Mouse (Mus musculus) kidney, embryonic 14.5 days (tissue): ENCODE results near the gene Wars. TPM values are rescaled to one million over a fixed set of nuclear protein-coding genes. Genes with fewer than 3 reads are reported as not detected.

Experiments used
- ATAC-seq: fragments of 200-750 bp; cut with Nextera tagmentation; 2 replicates; pipeline ENCODE4 v1.8.0; 2017; ENCODE audit warnings: moderate number of reproducible peaks, mild to moderate bottlenecking, moderate TSS enrichment, moderate library complexity; ENCODE audit not compliant: low FRiP score, low TSS enrichment
- H3K27ac ChIP-seq: fragments of 300-500 bp; sonication (generic); 2 replicates; pipeline ENCODE4 v1.5.1; 2014; ENCODE audit warnings: low read depth, mild to moderate bottlenecking, low read length, moderate library complexity, mixed read lengths
- H3K27me3 ChIP-seq: fragments of 300-500 bp; sonication (generic); 2 replicates; pipeline ENCODE4 v1.6.1; 2014; ENCODE audit warnings: mild to moderate bottlenecking, low read length; ENCODE audit not compliant: control insufficient read depth, insufficient read depth
- H3K36me3 ChIP-seq: fragments of 300-500 bp; sonication (generic); 2 replicates; pipeline ENCODE4 v1.6.1; 2014; ENCODE audit warnings: low read length, mixed read lengths; ENCODE audit not compliant: control insufficient read depth, insufficient read depth
- H3K4me1 ChIP-seq: fragments of 300-500 bp; sonication (generic); 2 replicates; pipeline ENCODE4 v1.6.1; 2014; ENCODE audit warnings: low read length, mixed read lengths; ENCODE audit not compliant: control insufficient read depth, insufficient read depth
- H3K4me2 ChIP-seq: fragments of 300-500 bp; sonication (generic); replicated peaks from 2 replicates; pipeline ENCODE4 v1.6.1; 2014; ENCODE audit warnings: low read depth, mild to moderate bottlenecking, low read length
- H3K4me3 ChIP-seq: fragments of 300-500 bp; sonication (generic); 2 replicates; pipeline ENCODE4 v1.5.1; 2014; ENCODE audit warnings: mild to moderate bottlenecking, low read length
- H3K9ac ChIP-seq: fragments of 300-500 bp; sonication (generic); 2 replicates; pipeline ENCODE4 v1.6.1; 2014; ENCODE audit warnings: low read depth, mild to moderate bottlenecking, low read length, moderate library complexity
- H3K9me3 ChIP-seq: fragments of 300-500 bp; sonication (generic); 2 replicates; pipeline ENCODE4 v1.6.1; 2016; ENCODE audit warnings: low read length; ENCODE audit not compliant: control insufficient read depth
- WGBS: fragments of 180-500 bp; shearing (Covaris S2); extraction: QIAGEN DNeasy Blood & Tissue Kit; methylation state at CpG from one replicate; pipeline ENCODE4 v1.1.7; 2014; 5-methylcytosine and 5-hydroxymethylcytosine counted together
- polyA plus RNA-seq: library from polyadenylated mRNA; unstranded; fragments of >200 nt; fragmentation: Nextera tagmentation; extraction: Ambion mirVana; gene quantifications from 2 replicates; pipeline ENCODE4 v1.2.1, GENCODE M21; 2014

Wars gene
- polyA plus RNA-seq, 1 experiment from 2014 or later: 107 TPM

- Histone ChIP-seq H3K4me2 (no peak overlapping the region), H3K27ac (no peak overlapping the region), H3K9me3 (no peaks in the 10 kb centered on the region; the same call in 1 of the 2 replicates), H3K27me3 (no peaks in the 10 kb centered on the region), H3K4me1 (peaks cover 14% of the 10 kb centered on the region), H3K9ac (no peak overlapping the region), H3K36me3 (peaks cover 12% of the 10 kb centered on the region; the same call in 1 of the 2 replicates), H3K4me3 (no peak overlapping the region)
- 82% methylated on average over 6 of the region's 6 CpGs for WGBS
- ATAC-seq: no peak
These were observed 63.6 kb downstream of the Wars start for GRCm38 (mm10) chr12:108830358-108830757.

- Histone ChIP-seq H3K4me1 (peaks cover 7% of the 10 kb centered on the region), H3K36me3 (peaks cover 12% of the 10 kb centered on the region; the same call in 1 of the 2 replicates)
These were observed 64.3 kb downstream of the Wars start for GRCm38 (mm10) chr12:108829636-108830035.

GRCm38 (mm10) chr12:108827641-108828040 is 66.3 kb downstream of the Wars start:
- peaks cover 12% of the 10 kb centered on the region; the same call in 1 of the 2 replicates for H3K36me3 ChIP-seq
- H3K4me3 ChIP-seq: no peak overlapping the region
- no peaks in the 10 kb centered on the region for H3K27me3 ChIP-seq
- H3K4me1 ChIP-seq: peaks cover 6% of the 10 kb centered on the region; the same call in 1 of the 2 replicates
- no peak overlapping the region for H3K9ac ChIP-seq
- no peaks in the 10 kb centered on the region; the same call in 1 of the 2 replicates for H3K9me3 ChIP-seq
- H3K27ac ChIP-seq: no peak overlapping the region
- 95% methylated on average over 6 of the region's 6 CpGs for WGBS
- ATAC-seq: no peak
- no peak overlapping the region for H3K4me2 ChIP-seq

More at GRCm38 (mm10) chr12:108829636-108830035, 64.3 kb downstream of the Wars start:
- H3K27me3 ChIP-seq: no peaks in the 10 kb centered on the region
- H3K4me3 ChIP-seq: no peak overlapping the region
- H3K4me2 ChIP-seq: no peak overlapping the region
- no peaks in the 10 kb centered on the region; the same call in 1 of the 2 replicates for H3K9me3 ChIP-seq
- no peak for ATAC-seq
- H3K9ac ChIP-seq: no peak overlapping the region
- WGBS: 61% methylated on average over 5 of the region's 5 CpGs
- no peak overlapping the region for H3K27ac ChIP-seq

- H3K4me3 ChIP-seq: no peak overlapping the region
- no peaks in the 10 kb centered on the region for H3K27me3 ChIP-seq
- H3K9ac ChIP-seq: no peak overlapping the region
- H3K36me3 ChIP-seq: peaks cover 12% of the 10 kb centered on the region; the same call in 1 of the 2 replicates
- no peaks in the 10 kb centered on the region; the same call in 1 of the 2 replicates for H3K9me3 ChIP-seq
- 96% methylated on average over 28 of the region's 28 CpGs for WGBS
- no peak overlapping the region for H3K27ac ChIP-seq
- ATAC-seq: no peak
- no peak overlapping the region for H3K4me2 ChIP-seq
- peaks cover 2% of the 10 kb centered on the region; the same call in 1 of the 2 replicates for H3K4me1 ChIP-seq
These were observed 66.9 kb downstream of the Wars start for GRCm38 (mm10) chr12:108826958-108827535.

- Histone ChIP-seq H3K36me3 (peaks cover 12% of the 10 kb centered on the region; the same call in 1 of the 2 replicates), H3K4me3 (no peak overlapping the region), H3K9me3 (no peaks in the 10 kb centered on the region; the same call in 1 of the 2 replicates), H3K4me2 (no peak overlapping the region), H3K27ac (no peak overlapping the region), H3K27me3 (no peaks in the 10 kb centered on the region), H3K4me1 (no peaks in the 10 kb centered on the region), H3K9ac (no peak overlapping the region)
- WGBS: 94% methylated on average over 19 of the region's 19 CpGs
- ATAC-seq: no peak
These were observed 67.6 kb downstream of the Wars start for GRCm38 (mm10) chr12:108826282-108826957.

- no peak overlapping the region for H3K27ac ChIP-seq
- no peaks in the 10 kb centered on the region for H3K4me1 ChIP-seq
- H3K27me3 ChIP-seq: no peaks in the 10 kb centered on the region
- H3K9me3 ChIP-seq: no peaks in the 10 kb centered on the region; the same call in 1 of the 2 replicates
- peaks cover 12% of the 10 kb centered on the region; the same call in 1 of the 2 replicates for H3K36me3 ChIP-seq
- no peak overlapping the region for H3K4me3 ChIP-seq
- WGBS: 92% methylated on average over 13 of the region's 13 CpGs
- no peak for ATAC-seq
- H3K4me2 ChIP-seq: no peak overlapping the region
- no peak overlapping the region for H3K9ac ChIP-seq
These were observed 68.3 kb downstream of the Wars start for GRCm38 (mm10) chr12:108825561-108826224.

GRCm38 (mm10) chr12:108824225-108824874 is 69.6 kb downstream of the Wars start:
- Histone ChIP-seq H3K4me2 (no peak overlapping the region), H3K36me3 (peaks cover 14% of the 10 kb centered on the region; the same call in 1 of the 2 replicates), H3K9ac (no peak overlapping the region), H3K27ac (no peak overlapping the region), H3K4me1 (no peaks in the 10 kb centered on the region), H3K4me3 (no peak overlapping the region), H3K9me3 (no peaks in the 10 kb centered on the region; the same call in 1 of the 2 replicates), H3K27me3 (no peaks in the 10 kb centered on the region)
- no peak for ATAC-seq
- 80% methylated on average over 15 of the region's 15 CpGs for WGBS

- Histone ChIP-seq H3K27ac (no peak overlapping the region), H3K4me3 (no peak overlapping the region), H3K36me3 (peaks cover 26% of the 10 kb centered on the region), H3K9me3 (no peaks in the 10 kb centered on the region; the same call in 1 of the 2 replicates), H3K4me2 (no peak overlapping the region), H3K27me3 (no peaks in the 10 kb centered on the region), H3K9ac (no peak overlapping the region), H3K4me1 (no peaks in the 10 kb centered on the region)
- peak; percentile 51; the same call in 1 of the 2 replicates for ATAC-seq
- 48% methylated on average over 8 of the region's 8 CpGs for WGBS
These were observed 70.9 kb downstream of the Wars start for GRCm38 (mm10) chr12:108823036-108823435.
